Mouse (Mus musculus) MEL (cell line): ENCODE measurements around the gene Rag2. TPM values are rescaled to one million over a fixed set of nuclear protein-coding genes. Genes with fewer than 3 reads are reported as not detected.

Source experiments
- DNase-seq: peaks from one replicate; pipeline ENCODE4 v3.0.0; 2011; ENCODE audit warnings: low read depth, low spot score
- H3K27ac ChIP-seq: 2 replicates; pipeline ENCODE4 v1.5.1; 2012; ENCODE audit warnings: low read depth, mild to moderate bottlenecking, control low read depth, low read length, moderate library complexity; ENCODE audit not compliant: control insufficient read depth
- H3K27me3 ChIP-seq, 2 experiments: fragments of 150-350 bp in 1 of 2; sonication (generic) in 1 of 2; 2 replicates each; pipeline ENCODE4 v1.6.1; 2012; ENCODE audit warnings: low read length in 2 of 2, mild to moderate bottlenecking in 2 of 2, improper control_type of control experiment in 1 of 2, moderate library complexity in 1 of 2; ENCODE audit not compliant: insufficient read depth in 2 of 2, control insufficient read depth in 1 of 2
- H3K36me3 ChIP-seq, 2 experiments: 2 replicates each; pipeline ENCODE4 v1.6.1; 2012 to 2014; ENCODE audit warnings: low read length in 2 of 2, improper control_type of control experiment in 1 of 2, inconsistent platforms in 1 of 2, mild to moderate bottlenecking in 1 of 2; ENCODE audit not compliant: insufficient read depth in 2 of 2, control insufficient read depth in 1 of 2
- H3K4me1 ChIP-seq, 2 experiments: fragments of 150-350 bp in 1 of 2; sonication (generic) in 1 of 2; 2 replicates each; pipeline ENCODE4 v1.6.1; 2012; ENCODE audit warnings: low read length in 2 of 2, improper control_type of control experiment in 1 of 2, mild to moderate bottlenecking in 1 of 2; ENCODE audit not compliant: insufficient read depth in 2 of 2, control insufficient read depth in 1 of 2
- H3K4me3 ChIP-seq, 2 experiments: fragments of 150-350 bp in 1 of 2; sonication (generic) in 1 of 2; 2 replicates each; pipeline ENCODE4 v1.5.1; 2012; ENCODE audit warnings: low read depth in 2 of 2, low read length in 2 of 2, mild to moderate bottlenecking in 2 of 2, moderate library complexity in 2 of 2, control low read depth in 1 of 2, improper control_type of control experiment in 1 of 2; ENCODE audit not compliant: control insufficient read depth in 1 of 2, insufficient read depth in 1 of 2
- H3K79me2 ChIP-seq: 2 replicates; pipeline ENCODE4 v1.6.1; 2012; ENCODE audit warnings: mild to moderate bottlenecking, low read length, moderate library complexity; ENCODE audit not compliant: control insufficient read depth, poor library complexity, insufficient read depth
- H3K9ac ChIP-seq: 2 replicates; pipeline ENCODE4 v1.6.1; 2012; ENCODE audit warnings: low read depth, mild to moderate bottlenecking, control low read depth, low read length, moderate library complexity; ENCODE audit not compliant: control insufficient read depth, poor library complexity, severe bottlenecking
- H3K9me3 ChIP-seq: fragments of 150-350 bp; sonication (generic); replicated peaks from 2 replicates; pipeline ENCODE4 v1.6.1; 2012; ENCODE audit warnings: mild to moderate bottlenecking, low read length, improper control_type of control experiment, moderate library complexity; ENCODE audit not compliant: insufficient read depth
- CHD2 ChIP-seq: IDR thresholded peaks from 2 replicates; pipeline ENCODE4 v1.6.1; 2011; ENCODE audit warnings: low read length, improper control_type of control experiment
- ELF1 ChIP-seq: IDR thresholded peaks from 2 replicates; pipeline ENCODE4 v1.6.1; 2014; ENCODE audit warnings: low read depth, mild to moderate bottlenecking, inconsistent platforms, low read length, improper control_type of control experiment, moderate library complexity
- ETS1 ChIP-seq: IDR thresholded peaks from 2 replicates; pipeline ENCODE4 v1.6.1; 2012; ENCODE audit warnings: low read depth, mild to moderate bottlenecking, inconsistent platforms, low read length, improper control_type of control experiment, moderate library complexity
- GATA1 ChIP-seq: IDR thresholded peaks from 2 replicates; pipeline ENCODE4 v1.6.1; 2011; ENCODE audit warnings: low read depth, low read length, improper control_type of control experiment
- HCFC1 ChIP-seq: IDR thresholded peaks from 2 replicates; pipeline ENCODE4 v1.6.1; 2012; ENCODE audit warnings: low read depth, mild to moderate bottlenecking, inconsistent platforms, low read length, improper control_type of control experiment, moderate library complexity
- JUND ChIP-seq: IDR thresholded peaks from 2 replicates; pipeline ENCODE4 v1.6.1; 2011; ENCODE audit warnings: low read depth, mild to moderate bottlenecking, improper control_type of control experiment, low read length
- KAT2A ChIP-seq: conservative IDR thresholded peaks from 2 replicates; pipeline ENCODE4 v1.6.1; 2012; ENCODE audit warnings: low read depth, low read length, improper control_type of control experiment, inconsistent platforms
- MAZ ChIP-seq: IDR thresholded peaks from 2 replicates; pipeline ENCODE4 v1.6.1; 2012; ENCODE audit warnings: low read depth, mild to moderate bottlenecking, inconsistent platforms, low read length, improper control_type of control experiment
- MYB ChIP-seq: IDR thresholded peaks from 2 replicates; pipeline ENCODE4 v1.6.1; 2011; ENCODE audit warnings: mild to moderate bottlenecking, low read depth, low read length, improper control_type of control experiment
- MYC ChIP-seq: IDR thresholded peaks from 2 replicates; pipeline ENCODE4 v1.6.1; 2011; ENCODE audit warnings: low read depth, mild to moderate bottlenecking, low read length, improper control_type of control experiment, moderate library complexity
- NELFE ChIP-seq: IDR thresholded peaks from 2 replicates; pipeline ENCODE4 v1.6.1; 2011; ENCODE audit warnings: low read depth, low read length, improper control_type of control experiment
- POLR2A ChIP-seq, 2 experiments: IDR thresholded peaks; 2 replicates each; pipeline ENCODE4 v1.6.1; 2011 to 2012; ENCODE audit warnings: low read length in 2 of 2, mild to moderate bottlenecking in 2 of 2, control low read depth in 1 of 2, improper control_type of control experiment in 1 of 2, low read depth in 1 of 2, moderate library complexity in 1 of 2; ENCODE audit not compliant: control insufficient read depth in 1 of 2, insufficient read depth in 1 of 2, poor library complexity in 1 of 2
- POLR2AphosphoS5 ChIP-seq: IDR thresholded peaks from 2 replicates; pipeline ENCODE4 v1.6.1; 2012; ENCODE audit warnings: low read depth, borderline replicate concordance, mild to moderate bottlenecking, inconsistent platforms, low read length, moderate library complexity, mixed read lengths
- RCOR1 ChIP-seq: IDR thresholded peaks from 2 replicates; pipeline ENCODE4 v1.6.1; 2012; ENCODE audit warnings: low read depth, mild to moderate bottlenecking, inconsistent platforms, low read length, improper control_type of control experiment
- SIN3A ChIP-seq: IDR thresholded peaks from 2 replicates; pipeline ENCODE4 v1.6.1; 2012; ENCODE audit warnings: low read length, improper control_type of control experiment, inconsistent platforms
- TAL1 ChIP-seq: IDR thresholded peaks from 2 replicates; pipeline ENCODE4 v1.6.1; 2012; ENCODE audit warnings: mild to moderate bottlenecking, inconsistent platforms, low read length, moderate library complexity, mixed read lengths
- TBP ChIP-seq: IDR thresholded peaks from 2 replicates; pipeline ENCODE4 v1.8.0; 2011; ENCODE audit warnings: low read depth, low read length, improper control_type of control experiment
- TCF12 ChIP-seq: IDR thresholded peaks from 2 replicates; pipeline ENCODE4 v1.6.1; 2014; ENCODE audit warnings: low read depth, mild to moderate bottlenecking, inconsistent platforms, low read length, improper control_type of control experiment, moderate library complexity
- ZKSCAN1 ChIP-seq: IDR thresholded peaks from 2 replicates; pipeline ENCODE4 v1.6.1; 2012; ENCODE audit warnings: low read depth, mild to moderate bottlenecking, inconsistent platforms, low read length, improper control_type of control experiment, moderate library complexity
- ZMIZ1 ChIP-seq: IDR thresholded peaks from 2 replicates; pipeline ENCODE4 v1.6.1; 2012; ENCODE audit warnings: low read depth, mild to moderate bottlenecking, inconsistent platforms, low read length, improper control_type of control experiment, moderate library complexity
- polyA plus RNA-seq, 2 experiments: library from polyadenylated mRNA; stranded (reverse) in 1 of 2; unstranded in 1 of 2; fragments of >175 nt in 1 of 2; fragments of >200 nt in 1 of 2; gene quantifications; 2 replicates each; pipeline versions ENCODE4 v1.2.1 to v1.2.4; 2012; ENCODE audit warnings: low replicate concordance in 2 of 2, low read depth in 1 of 2; ENCODE audit not compliant: insufficient read length in 2 of 2, insufficient read depth in 1 of 2, missing spikeins in 1 of 2
- total RNA-seq: library from RNA; depleted of rRNA; stranded (reverse); fragments of 300-350 nt; gene quantifications from 2 replicates; pipeline ENCODE4 v1.2.3, GENCODE M21; 2012

Rag2 gene
- total and polyA plus RNA-seq, 3 experiments, result not detected

DNA sequence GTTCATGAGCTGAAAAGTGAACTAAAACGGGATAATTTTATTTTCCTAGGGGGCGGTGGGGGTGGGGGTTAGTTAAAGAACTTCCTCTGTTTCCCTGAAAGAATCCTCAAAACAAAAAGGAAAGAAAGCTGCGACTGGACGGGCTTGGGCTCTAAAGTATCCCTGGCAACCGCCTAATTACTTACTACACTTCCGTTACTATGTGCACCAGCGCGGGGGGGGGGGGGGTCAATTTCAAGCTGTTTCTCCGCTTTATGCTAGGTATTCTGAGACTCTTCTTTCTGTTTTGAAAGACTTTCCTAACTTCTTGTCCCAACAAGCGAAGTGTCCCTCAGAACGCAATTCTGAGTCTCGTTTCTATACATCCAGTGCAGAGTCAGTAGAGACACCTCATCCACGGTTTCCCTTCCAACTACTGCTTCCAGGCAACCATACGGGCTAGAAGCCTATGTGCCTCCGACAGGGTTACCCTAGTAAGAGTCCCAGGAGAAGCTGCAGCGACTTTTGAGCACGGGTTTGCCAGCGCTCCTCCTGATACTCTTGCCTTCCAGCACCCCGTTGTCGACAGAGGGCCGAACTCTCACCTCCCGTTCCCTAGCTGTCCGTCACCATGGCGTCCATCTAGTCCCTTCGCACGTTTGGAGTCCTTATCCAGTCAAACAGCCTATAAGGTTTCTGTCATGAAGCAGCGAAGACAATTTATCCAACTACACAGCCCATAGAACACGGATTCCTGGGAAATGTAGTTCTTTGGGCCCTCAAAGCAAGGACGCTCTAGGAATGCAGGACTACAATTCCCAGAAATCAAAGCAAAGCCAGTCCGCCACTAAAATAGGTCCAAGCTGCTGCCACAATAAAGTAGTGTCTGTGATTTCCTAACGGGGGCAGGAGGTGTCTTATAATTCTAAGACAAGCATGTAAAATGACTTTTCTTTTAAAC lies 4.0 kb downstream of the Rag2 start:
- TF ChIP-seq SIN3A, result peak; percentile 67
- TF ChIP-seq ZMIZ1, result no peak
- TF ChIP-seq KAT2A, result peak; percentile 97
- no peak for TF ChIP-seq ZKSCAN1
- peak; percentile 79; the same call in 1 of the 2 replicates for TF ChIP-seq TBP
- peak; percentile 57; the same call in 1 of the 2 replicates for TF ChIP-seq MYC
- TF ChIP-seq TAL1, result peak; percentile 23; the same call in 1 of the 2 replicates
- peak; percentile 33 to 78; a peak in 2 of 4 replicates for TF ChIP-seq POLR2A (IDR thresholded peaks at IDR 0.05; ENCODE audit: control insufficient read depth in 1 of 2, insufficient read depth in 1 of 2, low read depth in 1 of 2, low read length in 2 of 2, poor library complexity in 1 of 2)
- TF ChIP-seq RCOR1, result no peak
- TF ChIP-seq POLR2AphosphoS5, result no peak
- TF ChIP-seq TCF12, result no peak; the same call in 1 of the 2 replicates
- TF ChIP-seq MAZ, result 0 out of 2 replicates have a peak, but pooled peaks have one; percentile 64
- TF ChIP-seq MYB, result no peak
- TF ChIP-seq NELFE, result peak; percentile 61
- peak; percentile 45; the same call in 1 of the 2 replicates for TF ChIP-seq GATA1
- no peak for TF ChIP-seq JUND
- no peak for TF ChIP-seq ETS1
- peak; percentile 42; the same call in 1 of the 2 replicates for TF ChIP-seq ELF1
- TF ChIP-seq CHD2, result no peak
- peak; percentile 100 for TF ChIP-seq HCFC1
- Histone ChIP-seq H3K4me1 (peaks cover 2 to 7% of the 10 kb centered on the region in 2 experiments; a peak in 3 of 4 replicates), H3K4me3 (peak overlapping the region; percentile 72 to 83), H3K9ac (peak overlapping the region; percentile 75), H3K9me3 (no peaks in the 10 kb centered on the region), H3K79me2 (no peaks in the 10 kb centered on the region), H3K27ac (peak overlapping the region; percentile 29), H3K36me3 (peaks cover 0 to 10% of the 10 kb centered on the region in 2 experiments; a peak in 2 of 4 replicates), H3K27me3 (peaks cover 0 to 2% of the 10 kb centered on the region in 2 experiments; a peak in 2 of 4 replicates)
- peak; percentile 96 for DNase-seq
